Mouse (Mus musculus): ENCODE data around the gene Ephx3.
"Not testable (repeated sequence)": the region's sequence is repeated elsewhere in the genome, so short reads cannot be mapped to it uniquely, and the experiment has no call there.

Gene Ephx3

GRCm38 (mm10) chr17:32188863-32189636 is at the start of gene Ephx3:
Ephx3 (minus strand) TSS chr17:32189549.
- no peak for ATAC-seq (ENCODE audit: insufficient number of reproducible peaks, low FRiP score, low TSS enrichment)

- ATAC-seq (ENCODE audit: insufficient number of reproducible peaks, low FRiP score, low TSS enrichment): no peak
These were observed 49.2 kb upstream of the Ephx3 start for GRCm38 (mm10) chr17:32238589-32238988.

GRCm38 (mm10) chr17:32235534-32236191 is 46.3 kb upstream of the Ephx3 start:
- no peak for ATAC-seq (ENCODE audit: insufficient number of reproducible peaks, low FRiP score, low TSS enrichment)

- peak; percentile 72; the same call in 1 of the 2 replicates for ATAC-seq (ENCODE audit: insufficient number of reproducible peaks, low FRiP score, low TSS enrichment)
These were observed 43.8 kb upstream of the Ephx3 start for GRCm38 (mm10) chr17:32233174-32233573.

GRCm38 (mm10) chr17:32229256-32229655 is 39.9 kb upstream of the Ephx3 start:
- no peak for ATAC-seq (ENCODE audit: insufficient number of reproducible peaks, low FRiP score, low TSS enrichment)

GRCm38 (mm10) chr17:32220873-32221272 is 31.5 kb upstream of the Ephx3 start:
- no peak for ATAC-seq (ENCODE audit: insufficient number of reproducible peaks, low FRiP score, low TSS enrichment)

GRCm38 (mm10) chr17:32215587-32215986 is 26.2 kb upstream of the Ephx3 start:
- ATAC-seq (ENCODE audit: insufficient number of reproducible peaks, low FRiP score, low TSS enrichment): not testable (repeated sequence)

- ATAC-seq (ENCODE audit: insufficient number of reproducible peaks, low FRiP score, low TSS enrichment): not testable (repeated sequence)
These were observed 22.2 kb upstream of the Ephx3 start for GRCm38 (mm10) chr17:32211554-32211953.

- no peak for ATAC-seq (ENCODE audit: insufficient number of reproducible peaks, low FRiP score, low TSS enrichment)
These were observed 20.4 kb upstream of the Ephx3 start for GRCm38 (mm10) chr17:32209752-32210151.

GRCm38 (mm10) chr17:32209144-32209543 is 19.8 kb upstream of the Ephx3 start:
- no peak for ATAC-seq (ENCODE audit: insufficient number of reproducible peaks, low FRiP score, low TSS enrichment)

GRCm38 (mm10) chr17:32207586-32208245 is 18.4 kb upstream of the Ephx3 start:
- ATAC-seq (ENCODE audit: insufficient number of reproducible peaks, low FRiP score, low TSS enrichment): no peak

GRCm38 (mm10) chr17:32205345-32205744 is 16.0 kb upstream of the Ephx3 start:
- ATAC-seq (ENCODE audit: insufficient number of reproducible peaks, low FRiP score, low TSS enrichment): no peak

- no peak for ATAC-seq (ENCODE audit: insufficient number of reproducible peaks, low FRiP score, low TSS enrichment)
These were observed 13.6 kb upstream of the Ephx3 start for GRCm38 (mm10) chr17:32202972-32203371.

GRCm38 (mm10) chr17:32201086-32201485 is 11.7 kb upstream of the Ephx3 start:
- ATAC-seq (ENCODE audit: insufficient number of reproducible peaks, low FRiP score, low TSS enrichment): no peak

- ATAC-seq (ENCODE audit: insufficient number of reproducible peaks, low FRiP score, low TSS enrichment): no peak
These were observed 10.4 kb upstream of the Ephx3 start for GRCm38 (mm10) chr17:32199796-32200195.

GRCm38 (mm10) chr17:32197156-32197555 is 7.8 kb upstream of the Ephx3 start:
- ATAC-seq (ENCODE audit: insufficient number of reproducible peaks, low FRiP score, low TSS enrichment): no peak

- ATAC-seq (ENCODE audit: insufficient number of reproducible peaks, low FRiP score, low TSS enrichment): no peak
These were observed 6.4 kb upstream of the Ephx3 start for GRCm38 (mm10) chr17:32195725-32196124.

- ATAC-seq (ENCODE audit: insufficient number of reproducible peaks, low FRiP score, low TSS enrichment): no peak
These were observed 3.7 kb upstream of the Ephx3 start for GRCm38 (mm10) chr17:32193010-32193409.

GRCm38 (mm10) chr17:32189850-32190249 is 501 bp upstream of the Ephx3 start:
- no peak for ATAC-seq (ENCODE audit: insufficient number of reproducible peaks, low FRiP score, low TSS enrichment)

GRCm38 (mm10) chr17:32183017-32183416 is 6.3 kb downstream of the Ephx3 start:
- ATAC-seq (ENCODE audit: insufficient number of reproducible peaks, low FRiP score, low TSS enrichment): no peak

Measured in cerebellum, adult (tissue).